Mouse (Mus musculus) gastrocnemius, postnatal 14 days (tissue): ENCODE measurements around the gene Nr2f1. TPM values are rescaled to one million over a fixed set of nuclear protein-coding genes. Genes with fewer than 3 reads are reported as not detected.
A peak's percentile ranks its signal among the peaks of the same experiment; 100 is the strongest.

ENCODE experiments used
- DNase-seq: peaks from one replicate; pipeline ENCODE4 v3.0.0; 2021; ENCODE audit warnings: mixed read lengths
- intact Hi-C: fragments of 180-260 bp; cut with DNase I; formaldehyde crosslinking; loops from one replicate; pipeline ENCODE4 v1.15.1; 2025; ENCODE audit warnings: low total_unique reads
- total RNA-seq, 2 experiments: library from RNA; stranded (reverse); gene quantifications; 2 replicates each; pipeline ENCODE4 v1.2.3; 2021

Gene Nr2f1
- total RNA-seq, 2 experiments from 2014 or later, result 1.7 to 2.4 TPM

DNA sequence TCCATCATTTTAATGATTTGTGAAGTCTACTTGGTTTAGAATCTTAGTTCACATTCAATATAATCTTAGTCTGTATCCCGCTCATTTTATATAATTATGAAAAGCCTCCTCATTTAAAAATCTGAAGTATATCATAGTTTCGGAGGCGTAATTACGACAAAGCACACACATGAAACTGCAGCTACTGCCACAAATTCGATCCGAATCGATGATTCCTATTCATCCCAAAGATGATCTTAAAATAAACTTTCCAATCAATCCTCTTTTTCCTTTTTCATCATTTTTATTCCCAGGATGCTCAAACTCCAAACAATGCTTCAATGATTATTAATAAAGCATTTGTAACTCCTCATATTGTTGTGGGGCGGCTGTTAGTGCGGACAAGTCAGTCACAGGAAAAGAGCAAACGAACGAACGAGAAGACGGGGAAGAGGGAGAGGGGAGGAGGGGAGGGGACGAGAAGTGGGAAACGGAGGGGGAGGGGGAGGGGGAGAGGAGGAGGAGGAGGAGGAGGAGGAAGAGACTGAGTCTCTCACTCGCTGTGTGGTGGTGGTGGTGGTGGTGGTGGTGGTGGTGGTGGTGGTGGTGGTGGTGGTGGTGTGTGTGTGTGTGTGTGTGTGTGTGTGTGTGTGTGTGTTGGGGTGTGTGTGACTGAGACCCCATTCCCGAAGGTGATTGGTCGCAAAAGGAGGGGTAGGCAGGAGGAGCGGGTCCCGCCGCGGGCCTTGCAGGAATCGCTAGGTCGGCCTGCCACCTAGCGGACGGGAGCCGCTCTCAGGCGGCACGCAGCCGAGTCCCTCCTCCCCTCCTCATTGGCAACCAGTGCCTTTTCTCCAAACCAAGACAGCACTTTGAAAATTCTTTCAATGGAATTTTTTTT is 1.7 kb upstream of the Nr2f1 start:
- intact Hi-C loops, result no loop called here
- peak; percentile 87 for DNase-seq

DNA sequence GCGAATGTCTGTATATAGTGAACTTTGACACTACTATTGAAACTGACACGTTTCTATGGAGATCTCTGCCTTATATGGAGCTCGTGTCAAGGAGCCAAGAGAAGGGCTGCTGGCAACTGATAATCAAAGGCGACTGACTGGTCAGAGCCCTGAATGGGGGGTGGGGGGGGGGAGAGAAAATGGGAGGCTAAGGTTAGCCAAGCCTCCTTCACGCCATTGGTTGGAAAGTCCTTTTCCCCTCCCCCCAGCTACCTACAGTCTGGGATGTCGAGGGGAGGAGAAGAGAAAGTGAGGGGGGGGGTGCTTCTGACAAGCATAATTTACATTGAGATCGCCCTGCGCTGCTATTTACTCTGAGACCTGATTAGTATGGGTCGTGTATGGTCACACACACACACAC is 850 bp upstream of the Nr2f1 start:
- DNase-seq, result no peak
- intact Hi-C loops, result no loop called here

DNA sequence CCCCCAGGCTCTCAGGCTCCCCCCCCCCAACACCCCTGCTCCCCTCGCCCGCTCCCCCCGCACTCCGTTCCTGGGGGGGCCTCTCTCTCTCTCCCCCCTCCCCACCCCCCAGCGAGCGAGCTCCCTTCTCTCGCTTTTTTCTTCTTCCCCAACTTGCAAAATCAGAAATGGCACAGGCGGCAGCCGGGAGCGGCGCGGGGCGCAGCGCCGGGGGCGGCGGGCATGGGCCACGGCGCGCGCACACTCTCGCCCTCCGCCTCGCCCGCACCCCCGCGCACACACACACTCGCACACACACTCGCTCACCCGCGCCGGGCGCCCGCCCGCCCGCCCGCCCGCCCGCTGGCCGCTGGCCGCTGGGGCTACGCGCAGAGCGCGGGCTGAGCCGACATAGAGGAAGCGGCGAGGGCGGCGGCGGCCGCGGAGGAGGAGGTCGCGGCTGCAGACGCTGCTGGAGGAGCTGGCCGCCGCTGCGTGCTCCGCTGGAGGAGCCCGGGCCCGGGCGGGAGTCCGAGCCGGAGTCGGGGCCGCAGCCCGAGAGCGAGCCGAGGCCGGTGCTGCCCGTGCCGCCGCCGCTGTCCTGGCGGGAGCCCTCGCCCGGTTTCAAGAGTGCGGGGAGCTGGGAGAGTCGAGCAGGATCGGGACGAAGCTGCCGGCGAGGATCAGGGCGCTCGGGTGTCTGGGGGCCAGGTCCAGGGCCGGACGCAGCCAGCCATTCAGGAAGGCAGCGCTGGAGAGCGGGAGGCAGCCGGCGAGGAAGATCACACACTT is 501 bp downstream of the Nr2f1 start:
- intact Hi-C loops, result no loop called here
- peak; percentile 51 for DNase-seq

DNA sequence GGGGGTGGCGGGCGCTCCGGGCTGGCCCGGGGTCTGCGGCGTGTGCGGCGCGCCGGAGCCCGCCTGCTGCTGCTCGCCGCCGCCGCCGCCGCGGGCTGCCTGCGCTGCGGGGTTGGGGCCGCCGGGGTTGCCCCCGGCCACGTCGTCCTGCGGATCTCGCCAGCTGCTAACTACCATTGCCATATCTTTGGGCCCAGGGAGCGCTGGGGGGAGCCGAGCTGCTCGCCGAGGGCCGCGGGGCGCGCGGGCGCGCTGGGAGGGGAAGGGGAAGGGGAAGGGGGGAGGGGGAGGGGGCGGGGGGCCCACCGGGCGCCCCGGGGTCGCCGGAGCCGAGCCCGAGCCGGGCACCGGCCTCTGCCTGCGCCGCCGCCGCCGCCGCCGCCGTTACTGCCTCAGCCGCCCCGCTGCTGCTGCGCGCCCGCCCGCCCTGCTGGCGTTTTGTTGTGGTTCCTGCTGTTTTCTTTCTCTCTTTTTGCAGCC is 1.1 kb downstream of the Nr2f1 start:
- peak; percentile 30 for DNase-seq
- intact Hi-C loops, result no loop called here

DNA sequence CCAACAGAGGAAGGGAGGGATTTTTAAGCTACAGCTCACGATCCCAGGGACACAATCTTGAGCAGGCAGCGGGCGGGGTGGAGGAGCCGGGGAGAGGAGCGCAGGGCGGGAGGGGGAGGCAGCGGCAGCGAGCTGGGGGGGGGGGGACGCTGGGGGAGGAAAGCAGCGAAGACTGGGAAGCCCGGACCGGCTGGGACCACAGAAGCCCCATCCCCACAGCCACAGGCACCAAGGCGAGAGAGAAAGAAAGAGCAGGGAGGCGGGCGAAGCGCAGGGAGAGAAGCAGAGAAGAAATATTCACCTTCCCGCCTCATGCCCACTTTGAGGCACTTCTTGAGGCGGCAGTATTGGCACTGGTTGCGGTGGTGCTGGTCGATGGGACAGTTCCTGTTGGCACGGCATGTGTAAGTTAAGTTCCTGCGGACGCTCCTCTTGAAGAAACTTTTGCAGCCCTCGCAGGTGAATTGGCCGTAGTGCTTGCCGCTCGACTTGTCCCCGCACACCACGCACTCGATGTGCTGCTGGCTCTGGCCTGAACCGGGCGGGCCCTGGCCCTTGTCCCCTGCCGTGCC is 1.7 kb downstream of the Nr2f1 start:
- DNase-seq, result no peak
- intact Hi-C loops, result no loop called here

DNA sequence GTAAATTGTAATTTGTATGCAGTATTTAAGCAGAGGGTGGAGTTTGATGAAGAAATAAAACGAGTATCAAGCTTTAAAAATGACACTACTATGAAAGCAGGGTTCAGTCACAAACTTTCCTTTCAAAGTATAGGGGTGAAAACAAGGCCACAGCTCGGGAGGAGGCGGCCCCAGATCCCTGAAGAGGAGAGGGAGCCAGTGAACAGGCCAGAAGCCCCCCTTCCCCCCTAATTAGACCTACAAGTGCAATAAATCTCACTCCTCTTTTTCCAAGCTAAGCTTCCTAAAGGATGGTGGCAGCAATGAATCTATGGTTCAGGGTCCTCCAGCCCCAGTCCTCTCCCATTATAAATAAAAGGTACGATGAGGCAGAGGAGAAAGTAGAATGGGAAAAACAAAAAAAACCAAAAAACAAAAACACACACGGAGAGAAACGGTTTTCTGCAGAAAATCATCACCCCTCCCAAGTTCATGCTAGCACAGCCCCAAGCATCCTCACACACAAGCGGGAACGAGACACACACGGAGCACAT is 2.2 kb downstream of the Nr2f1 start:
- DNase-seq, result no peak
- intact Hi-C loops, result no loop called here

DNA sequence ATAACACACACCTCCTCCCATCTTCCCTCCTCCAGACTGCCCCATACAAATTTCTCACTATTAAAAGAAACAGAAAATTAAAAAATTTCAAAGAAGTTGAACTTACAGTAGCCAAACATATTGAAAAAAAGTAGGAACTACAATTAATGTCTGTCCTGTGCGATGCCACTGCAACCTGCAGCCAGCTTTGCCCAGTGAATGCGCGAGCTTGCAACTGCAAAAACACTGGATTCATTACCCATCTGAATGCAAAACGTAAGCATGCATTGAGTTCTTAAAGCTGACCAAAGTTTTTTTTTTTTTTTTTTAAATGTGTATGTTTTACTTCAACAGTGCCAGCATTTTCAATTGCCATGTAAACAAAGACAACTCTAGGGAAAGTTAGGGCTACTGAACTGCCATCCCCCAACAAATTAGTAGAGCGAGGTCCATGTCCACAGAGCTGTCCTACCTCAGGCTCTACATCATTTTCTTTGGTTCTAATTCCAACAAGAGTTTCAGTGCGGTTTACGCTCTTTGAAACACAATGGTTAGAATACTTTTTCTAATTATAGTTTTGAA is 3.2 kb downstream of the Nr2f1 start:
- DNase-seq, result no peak
- intact Hi-C loops, result no loop called here

DNA sequence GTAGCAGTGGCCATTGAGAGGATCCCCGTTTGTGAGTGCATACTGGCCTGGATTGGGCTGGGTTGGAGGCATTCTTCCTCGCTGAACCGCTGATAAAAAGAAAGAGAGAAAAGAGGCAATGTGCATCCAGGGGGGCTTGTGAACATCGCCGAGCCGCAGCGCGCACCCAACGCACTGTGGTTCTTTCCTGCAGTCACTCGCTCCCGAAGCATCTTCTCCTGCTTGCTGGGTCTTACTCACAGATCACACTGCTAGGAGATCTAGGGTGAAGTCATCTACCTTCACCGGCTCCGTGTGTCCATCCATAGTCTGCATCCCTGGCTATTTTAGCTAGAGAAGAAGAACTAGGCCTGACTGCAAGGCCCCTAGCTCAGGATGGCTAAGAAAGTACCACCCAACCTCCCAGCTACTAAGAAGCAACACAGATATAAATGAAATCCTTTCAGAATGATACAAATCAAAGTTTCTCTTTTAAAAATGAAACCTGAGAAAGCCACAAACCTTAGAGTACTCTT is 3.9 kb downstream of the Nr2f1 start:
- intact Hi-C loops, result no loop called here
- no peak for DNase-seq

DNA sequence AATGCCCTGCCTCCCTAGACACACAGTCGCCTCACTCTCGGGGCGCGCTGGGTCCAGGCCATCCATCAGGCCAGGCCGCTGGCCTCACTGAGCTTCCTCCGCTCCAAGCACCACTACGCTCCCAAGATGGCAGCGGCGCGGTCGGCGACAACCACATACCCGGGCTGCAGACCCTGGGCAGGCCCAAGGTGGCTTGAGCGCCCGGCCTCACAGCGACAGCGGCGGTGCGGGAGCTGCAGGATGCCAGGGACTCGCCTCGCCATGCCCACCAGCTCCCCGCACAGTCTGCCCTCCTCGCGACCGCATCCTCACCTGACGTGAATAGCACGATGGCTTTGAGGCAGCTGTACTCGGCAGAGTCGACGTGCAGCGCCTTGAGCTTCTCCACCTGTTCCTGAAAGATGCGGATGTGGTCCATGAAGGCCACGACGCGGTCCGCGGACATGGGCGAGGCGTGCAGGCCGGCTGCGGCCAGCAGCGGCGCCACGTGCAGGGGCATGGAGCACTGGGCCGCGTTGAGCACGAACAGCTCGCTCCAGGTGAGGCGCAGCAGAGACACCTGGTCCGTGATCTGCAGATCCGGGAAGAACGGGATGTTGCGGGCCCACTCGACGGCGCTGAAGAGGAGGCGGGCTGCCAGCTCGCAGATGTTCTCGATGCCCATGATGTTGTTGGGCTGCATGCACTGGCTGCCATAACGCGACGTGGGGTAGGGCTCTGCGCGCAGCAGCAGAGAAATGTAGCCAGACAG is 4.5 kb downstream of the Nr2f1 start:
- intact Hi-C loops, result no loop called here
- DNase-seq, result no peak

DNA sequence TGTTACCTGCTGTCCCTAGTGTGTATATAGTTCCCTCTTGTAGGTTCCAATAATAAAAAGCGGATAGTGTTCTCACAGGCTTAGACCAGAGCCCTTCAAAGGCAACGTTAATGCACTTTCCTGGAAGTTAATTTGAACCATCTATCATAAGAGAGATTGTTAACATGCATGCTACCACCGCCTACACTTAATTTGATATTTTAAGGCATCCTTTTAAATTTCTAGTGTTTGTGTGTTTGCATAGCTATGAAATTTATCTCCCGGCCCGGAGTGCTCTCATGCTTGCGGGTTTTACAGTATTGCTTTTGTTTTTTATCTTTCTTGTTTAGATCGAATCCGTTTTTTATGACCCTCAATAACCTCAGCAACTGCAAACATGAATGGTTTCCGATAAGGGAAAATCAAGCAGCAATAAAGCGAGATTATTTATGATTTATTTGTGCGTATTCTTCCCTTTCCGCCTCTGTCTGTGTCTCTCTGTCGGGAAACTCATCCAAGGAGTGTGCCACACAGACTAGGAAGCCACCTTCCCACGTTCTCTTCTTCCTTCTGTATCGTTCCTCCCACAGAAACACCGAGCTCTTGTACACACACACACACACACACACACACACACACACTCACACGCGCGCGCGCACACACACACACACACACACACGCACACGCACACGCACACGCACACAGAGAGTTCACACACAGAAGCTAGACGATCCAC is 5.3 kb downstream of the Nr2f1 start:
- intact Hi-C loops, result no loop called here
- DNase-seq, result no peak

DNA sequence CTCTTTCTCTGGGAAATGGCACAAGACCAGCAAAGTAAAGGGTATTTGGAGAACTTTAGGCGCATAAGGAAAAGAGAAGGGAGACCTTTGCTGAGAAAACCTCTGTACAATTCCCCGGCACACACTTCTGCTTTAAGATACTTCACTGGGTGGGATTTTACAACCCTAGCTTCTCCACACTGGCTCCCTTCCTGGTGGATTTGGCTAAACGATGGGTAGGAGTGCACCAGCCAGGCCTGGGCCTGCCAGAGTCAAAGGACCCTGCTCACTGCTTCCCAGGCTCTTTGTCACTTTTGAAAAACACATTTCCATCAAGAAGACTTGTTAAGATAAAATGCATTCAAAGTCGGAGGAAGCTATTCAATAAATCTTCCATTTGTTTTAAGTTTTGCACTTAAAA is 6.3 kb downstream of the Nr2f1 start:
- DNase-seq, result no peak
- intact Hi-C loops, result no loop called here

DNA sequence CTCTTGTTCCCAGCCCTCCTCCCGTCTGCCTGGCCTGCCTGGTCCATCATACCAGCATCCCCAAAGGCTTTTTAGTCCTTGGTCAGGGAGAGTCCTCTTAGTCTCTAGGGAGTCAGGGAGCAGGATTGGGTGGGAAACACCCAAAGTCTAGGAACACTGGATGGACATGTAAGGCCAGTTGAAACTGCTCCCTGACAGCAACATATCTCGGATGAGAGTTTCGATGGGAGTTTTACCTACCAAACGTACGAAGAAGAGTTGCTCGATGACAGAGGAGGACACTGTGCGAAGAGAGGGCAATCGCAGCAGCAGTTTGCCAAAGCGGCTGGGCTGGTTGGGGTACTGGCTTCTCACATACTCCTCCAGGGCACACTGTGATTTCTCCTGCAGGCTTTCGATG is 10.0 kb downstream of the Nr2f1 start:
- no peak for DNase-seq
- intact Hi-C loops, result loop anchor here (5.0 to 10.0 kb wide), 2 partner anchors 207 to 325 kb away; no protein-coding TSS in a partner anchor

DNA sequence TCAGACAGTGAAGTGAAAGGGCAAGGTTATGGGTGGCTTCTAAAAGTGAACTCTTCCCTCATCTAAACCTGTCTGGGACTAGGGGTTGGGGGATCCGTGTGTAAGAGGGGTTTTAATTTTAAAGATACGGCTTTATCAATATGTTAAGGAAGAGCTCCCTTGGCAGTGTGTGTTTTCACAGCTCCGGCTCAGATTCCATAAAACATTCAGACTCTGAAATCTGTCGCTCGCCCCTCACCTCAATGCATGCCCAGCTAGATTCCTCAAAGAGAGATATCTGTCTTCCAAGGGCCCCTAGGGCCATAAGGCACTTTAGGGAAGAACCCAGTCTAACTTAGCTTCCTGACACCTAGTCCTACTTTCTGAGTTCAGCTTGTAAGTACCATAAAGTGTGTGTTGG is 11.7 kb downstream of the Nr2f1 start:
- no peak for DNase-seq
- intact Hi-C loops, result loop anchor here (5.0 to 10.0 kb wide), 2 partner anchors 206 to 323 kb away; no protein-coding TSS in a partner anchor

DNA sequence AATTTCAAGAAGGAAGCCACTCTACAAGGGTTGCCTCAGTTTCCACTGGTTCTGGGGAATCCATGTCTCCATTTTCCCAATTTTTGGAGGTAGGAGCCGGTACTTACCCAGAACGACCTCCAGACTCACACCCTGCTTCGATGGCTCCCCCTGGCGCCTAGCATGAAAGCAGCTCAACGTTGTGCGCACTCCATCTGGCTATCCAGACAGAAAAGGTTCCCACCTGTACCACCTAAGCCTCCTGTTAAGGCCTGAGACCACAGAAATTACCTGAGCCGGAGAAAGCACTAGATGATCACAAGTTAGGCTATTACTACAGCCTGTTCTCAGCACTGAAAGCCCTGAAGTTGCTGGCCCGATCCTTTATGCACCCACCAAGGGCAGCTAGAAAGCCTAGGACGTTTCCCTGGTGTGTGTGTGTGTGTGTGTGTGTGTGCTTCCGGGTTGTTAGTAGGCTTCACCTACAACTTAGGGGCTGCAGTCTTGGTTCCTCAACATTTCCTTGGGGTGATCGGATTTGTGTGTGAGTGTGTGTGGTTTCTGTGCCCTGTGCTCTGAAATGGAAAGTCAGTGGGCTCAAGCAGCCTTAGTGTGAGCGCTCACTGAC is 13.1 kb downstream of the Nr2f1 start:
- DNase-seq, result no peak
- intact Hi-C loops, result loop anchor here (5.0 to 10.0 kb wide), 2 partner anchors 204 to 322 kb away; no protein-coding TSS in a partner anchor

DNA sequence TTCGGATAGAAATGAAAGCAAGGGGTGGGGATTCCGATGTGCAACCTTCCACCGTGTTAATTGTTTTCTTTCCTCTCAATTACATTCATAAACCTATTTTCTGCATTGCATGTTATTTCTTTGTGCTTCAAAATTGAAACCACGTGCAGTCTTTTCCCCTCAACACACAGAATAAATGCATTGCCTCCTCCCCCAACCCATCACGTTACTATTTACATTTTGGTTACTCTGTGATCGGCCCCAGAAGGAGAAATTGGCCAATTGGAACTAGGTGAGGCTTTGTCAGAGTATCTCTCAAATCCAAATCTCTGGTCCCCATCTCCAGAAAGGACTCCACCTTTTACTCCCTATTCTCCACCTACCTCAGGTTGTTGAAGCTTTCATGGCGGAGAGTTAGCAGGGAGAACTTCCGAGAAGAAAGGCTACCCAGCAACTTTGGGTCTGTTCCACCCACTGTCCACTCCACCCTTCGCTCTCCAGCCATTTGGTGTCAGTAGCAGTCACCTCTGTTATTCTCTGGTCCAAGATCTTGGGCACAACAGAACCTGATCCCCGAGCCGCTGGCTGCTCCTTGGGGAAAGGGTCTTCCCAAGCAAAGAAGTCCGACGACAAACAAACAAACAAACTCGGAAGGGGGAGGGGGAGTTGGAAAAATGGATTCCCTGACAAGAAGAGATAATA is 14.6 kb downstream of the Nr2f1 start:
- intact Hi-C loops, result loop anchor here (5.0 to 10.0 kb wide), 2 partner anchors 203 to 320 kb away; no protein-coding TSS in a partner anchor

DNA sequence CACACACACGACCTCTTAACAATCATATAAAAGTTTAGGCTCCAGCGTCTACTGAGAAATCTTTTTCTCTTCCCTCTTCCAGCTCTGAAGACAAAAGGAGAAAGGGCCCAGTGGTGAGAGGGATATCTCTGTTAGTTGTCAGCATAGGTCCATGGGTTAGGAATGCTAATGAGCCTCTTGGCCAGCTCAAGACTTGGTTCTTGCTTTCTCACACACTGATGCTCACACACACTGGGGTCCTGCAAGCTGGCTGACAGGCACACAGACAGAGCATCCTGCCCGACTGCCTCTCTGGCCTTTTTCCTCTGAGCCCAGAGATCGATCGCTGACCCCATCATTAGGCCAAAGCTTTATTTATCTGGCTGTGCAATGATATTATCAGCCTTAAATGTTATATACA is 15.6 kb downstream of the Nr2f1 start:
- intact Hi-C loops, result loop anchor here (10.0 kb wide), 1 partner anchor 319 kb away; no protein-coding TSS in a partner anchor
- DNase-seq, result no peak

More for the DNA sequence above, 14.6 kb downstream of the Nr2f1 start:
- DNase-seq, result no peak

DNA sequence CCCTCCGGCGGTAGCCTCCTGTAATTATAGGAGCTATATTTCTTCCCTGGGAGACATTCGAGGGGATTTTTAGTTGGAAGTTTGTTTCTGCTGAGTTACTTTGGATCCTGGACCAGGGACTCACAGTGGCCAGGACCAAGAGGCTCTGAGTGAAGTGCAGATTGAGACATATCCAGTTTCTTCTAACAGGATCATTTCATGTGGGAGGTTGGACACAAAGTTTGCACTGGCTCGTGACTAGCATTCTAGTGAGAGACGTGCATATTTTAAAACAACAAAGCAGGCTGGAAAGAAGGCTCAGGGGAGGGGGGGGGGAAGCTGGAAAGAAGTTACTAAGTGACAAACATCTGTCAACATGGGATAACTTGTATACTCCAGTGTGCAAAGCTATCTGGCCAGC is 16.6 kb downstream of the Nr2f1 start:
- DNase-seq, result no peak
- intact Hi-C loops, result loop anchor here (10.0 kb wide), 1 partner anchor 318 kb away; no protein-coding TSS in a partner anchor
